Mouse (Mus musculus): ENCODE data around the gene Cog7.
A peak's percentile ranks its signal among the peaks of the same experiment; 100 is the strongest.

- peak; percentile 68; the same call in 1 of the 2 replicates for TF ChIP-seq POLR2A (IDR thresholded peaks at IDR 0.05; ENCODE audit: borderline replicate concordance, extremely low read depth, low read depth, low read length)
- no peak for TF ChIP-seq CTCF (IDR thresholded peaks at IDR 0.05; ENCODE audit: insufficient read depth, low read length)
Observed at GRCm38 (mm10) chr7:121981307-121981871, at the start of gene Cog7.
